Mouse (Mus musculus): ENCODE results near the gene Gpr143. TPM values are rescaled to one million over a fixed set of nuclear protein-coding genes. Genes with fewer than 3 reads are reported as not detected.
"Not testable (repeated sequence)": the region's sequence is repeated elsewhere in the genome, so short reads cannot be mapped to it uniquely, and the experiment has no call there.

The Gpr143 gene
- polyA plus RNA-seq, 1 experiment from 2014 or later: 0.56 TPM

DNA sequence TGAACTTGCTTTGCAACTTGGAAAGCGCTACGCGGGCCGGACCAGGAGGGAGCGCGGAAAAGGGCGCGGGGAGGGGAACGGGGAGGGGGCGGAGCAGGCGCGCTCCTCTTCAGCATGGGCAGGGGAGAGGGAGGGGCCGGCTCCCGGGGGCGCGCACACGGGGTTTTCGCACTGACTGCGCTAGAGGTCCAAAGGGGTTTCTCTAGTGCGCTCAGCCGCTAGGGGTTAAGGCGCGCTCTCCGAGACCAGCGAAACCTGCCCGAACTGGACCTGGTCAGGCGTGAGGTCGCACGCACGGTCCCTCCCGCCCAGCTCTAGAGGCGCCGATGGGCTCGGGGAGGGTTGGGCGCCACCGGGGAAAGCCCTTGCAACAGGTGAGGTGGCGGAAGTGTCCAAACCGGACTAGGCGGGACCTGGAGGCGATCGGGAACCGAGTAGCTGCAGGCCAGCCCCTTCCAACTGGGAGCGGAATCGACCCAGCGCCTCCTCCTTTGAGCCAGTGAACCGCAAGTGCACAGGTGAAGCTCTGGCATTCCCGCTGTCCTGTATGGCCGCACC, 12.0 kb upstream of the Gpr143 start:
- peak overlapping the region; percentile 68 for H3K9ac ChIP-seq
- peak overlapping the region; percentile 61 for H3K4me2 ChIP-seq (replicated peaks)
- H3K36me3 ChIP-seq: no peaks in the 10 kb centered on the region
- no peaks in the 10 kb centered on the region for H3K4me1 ChIP-seq
- ATAC-seq (ENCODE audit: insufficient number of reproducible peaks, insufficient read depth, low FRiP score, low TSS enrichment): peak; percentile 89
- WGBS: 11% methylated on average over 27 of the region's 48 CpGs
- H3K4me3 ChIP-seq: peak overlapping the region; percentile 57
- no peaks in the 10 kb centered on the region for H3K9me3 ChIP-seq
- no peak overlapping the region for H3K27ac ChIP-seq
- peaks cover 20% of the 10 kb centered on the region for H3K27me3 ChIP-seq

DNA sequence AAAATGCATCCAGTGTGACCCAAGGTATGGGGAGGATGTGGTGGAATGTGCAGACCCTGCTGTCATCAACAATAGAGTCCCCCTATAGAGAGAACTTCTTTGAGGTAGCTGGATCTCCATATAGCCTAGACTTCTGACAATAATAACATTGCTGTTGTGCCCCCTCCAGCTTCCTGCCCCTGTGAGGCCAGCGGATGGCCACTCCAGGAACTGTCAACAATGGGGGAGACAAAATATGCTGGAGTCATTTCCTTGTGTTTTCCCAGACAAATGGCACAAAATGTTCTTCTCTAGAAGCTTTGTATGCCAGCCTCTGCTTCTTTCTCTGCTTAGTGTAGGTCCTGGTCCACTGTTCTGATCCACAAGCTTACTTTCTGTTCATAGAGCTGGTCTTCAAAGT, 6.4 kb downstream of the Gpr143 start:
- 80% methylated on average over 1 of the region's 1 CpGs for WGBS
- Histone ChIP-seq H3K27ac (no peak overlapping the region), H3K4me2 (replicated peaks) (no peak overlapping the region), H3K27me3 (no peaks in the 10 kb centered on the region; the same call in 1 of the 2 replicates), H3K9me3 (no peaks in the 10 kb centered on the region), H3K9ac (no peak overlapping the region), H3K36me3 (no peaks in the 10 kb centered on the region), H3K4me3 (no peak overlapping the region), H3K4me1 (no peaks in the 10 kb centered on the region)
- no peak for ATAC-seq (ENCODE audit: insufficient number of reproducible peaks, insufficient read depth, low FRiP score, low TSS enrichment)

DNA sequence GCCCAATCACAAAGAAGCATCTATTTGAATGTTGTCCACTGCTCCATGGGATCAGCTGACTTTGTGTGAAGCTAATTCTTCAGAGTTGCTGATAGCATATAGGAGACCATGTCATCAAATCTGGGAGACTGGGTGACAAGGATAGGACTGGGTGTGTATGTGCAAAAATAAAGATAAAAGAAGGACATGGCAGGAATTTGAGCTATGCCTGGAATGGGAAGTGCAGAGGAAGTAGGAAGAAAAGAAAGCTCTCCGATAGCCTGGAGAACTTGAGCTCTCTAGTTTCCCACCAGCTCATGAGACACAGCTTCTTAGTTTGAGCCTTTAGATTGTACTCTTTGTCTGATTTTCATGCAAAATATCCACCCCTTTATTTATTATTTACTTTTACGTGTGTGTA, 6.9 kb downstream of the Gpr143 start:
- Histone ChIP-seq H3K4me1 (no peaks in the 10 kb centered on the region), H3K4me3 (no peak overlapping the region), H3K9ac (no peak overlapping the region), H3K27ac (no peak overlapping the region), H3K4me2 (replicated peaks) (no peak overlapping the region), H3K27me3 (no peaks in the 10 kb centered on the region; the same call in 1 of the 2 replicates), H3K36me3 (no peaks in the 10 kb centered on the region), H3K9me3 (no peaks in the 10 kb centered on the region)
- 73% methylated on average over 2 of the region's 2 CpGs for WGBS
- ATAC-seq (ENCODE audit: insufficient number of reproducible peaks, insufficient read depth, low FRiP score, low TSS enrichment): no peak

DNA sequence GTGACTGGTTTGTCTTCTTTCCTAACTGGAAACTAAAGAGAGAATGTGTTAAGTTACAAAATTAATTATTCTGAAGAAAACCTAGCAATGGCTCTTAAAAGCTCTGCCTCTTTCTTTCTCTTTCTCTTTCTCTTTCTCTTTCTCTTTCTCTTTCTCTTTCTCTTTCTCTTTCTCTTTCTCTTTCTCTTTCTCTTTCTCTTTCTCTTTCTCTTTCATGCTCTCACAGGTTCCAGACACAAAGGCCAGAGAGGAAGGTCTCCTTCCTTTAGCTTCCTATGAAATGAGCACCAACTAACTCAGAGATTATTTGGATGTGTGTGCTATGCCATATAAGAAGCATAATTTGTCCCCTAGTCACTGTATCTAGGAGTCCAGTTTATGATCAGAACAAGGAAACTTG, 23.6 kb downstream of the Gpr143 start:
- H3K4me3 ChIP-seq: no peak overlapping the region
- H3K36me3 ChIP-seq: no peaks in the 10 kb centered on the region
- no peaks in the 10 kb centered on the region for H3K9me3 ChIP-seq
- no peak for ATAC-seq (ENCODE audit: insufficient number of reproducible peaks, insufficient read depth, low FRiP score, low TSS enrichment)
- H3K4me2 ChIP-seq (replicated peaks): no peak overlapping the region
- H3K27ac ChIP-seq: no peak overlapping the region
- no peaks in the 10 kb centered on the region for H3K4me1 ChIP-seq
- H3K27me3 ChIP-seq: no peaks in the 10 kb centered on the region; the same call in 1 of the 2 replicates
- H3K9ac ChIP-seq: no peak overlapping the region

DNA sequence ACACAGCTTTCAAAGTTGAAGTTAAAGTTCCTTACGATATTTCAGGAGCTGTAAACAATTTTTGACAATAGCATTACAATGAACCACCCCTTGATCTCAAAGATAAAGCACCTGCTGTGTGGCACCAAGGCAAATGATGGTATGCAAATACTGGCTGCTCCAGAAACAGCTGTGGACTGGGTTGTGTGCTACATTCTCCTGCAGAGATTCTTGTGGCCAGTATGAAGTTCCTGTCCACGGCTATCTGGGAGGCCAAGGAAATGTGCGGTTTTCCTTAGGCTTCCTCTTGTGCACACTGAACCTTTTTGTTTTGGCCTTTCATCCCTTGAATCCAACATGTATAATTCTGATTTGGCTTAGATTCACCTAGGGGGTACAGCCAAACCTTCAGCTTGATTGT, 31.6 kb downstream of the Gpr143 start:
- no peaks in the 10 kb centered on the region for H3K36me3 ChIP-seq
- H3K4me3 ChIP-seq: no peak overlapping the region
- H3K9me3 ChIP-seq: no peaks in the 10 kb centered on the region
- H3K4me1 ChIP-seq: no peaks in the 10 kb centered on the region
- H3K27ac ChIP-seq: no peak overlapping the region
- ATAC-seq (ENCODE audit: insufficient number of reproducible peaks, insufficient read depth, low FRiP score, low TSS enrichment): no peak
- no peak overlapping the region for H3K4me2 ChIP-seq (replicated peaks)
- H3K9ac ChIP-seq: no peak overlapping the region
- WGBS: 82% methylated on average over 3 of the region's 3 CpGs
- H3K27me3 ChIP-seq: no peaks in the 10 kb centered on the region

DNA sequence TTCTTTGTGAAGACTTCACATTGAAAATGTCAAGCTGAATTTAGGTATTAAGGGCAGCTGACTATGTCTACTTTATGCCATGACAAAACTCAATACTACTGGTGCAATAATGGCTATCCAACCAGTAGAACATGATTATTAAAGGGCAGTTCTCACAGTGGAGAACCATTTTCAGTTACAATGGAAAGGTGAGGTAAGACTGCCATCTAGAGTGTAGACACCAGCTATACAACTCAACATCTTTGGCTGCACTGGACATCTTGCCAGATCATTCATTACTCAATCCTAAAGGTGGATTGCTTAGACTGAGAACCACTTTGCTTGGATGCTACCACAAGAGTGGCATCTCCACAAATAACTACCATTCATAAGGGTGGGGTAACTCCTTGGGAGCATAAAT, 37.3 kb downstream of the Gpr143 start:
- Histone ChIP-seq H3K36me3 (no peaks in the 10 kb centered on the region), H3K27me3 (no peaks in the 10 kb centered on the region), H3K4me3 (no peak overlapping the region), H3K4me1 (no peaks in the 10 kb centered on the region), H3K4me2 (replicated peaks) (no peak overlapping the region), H3K27ac (no peak overlapping the region), H3K9ac (no peak overlapping the region), H3K9me3 (no peaks in the 10 kb centered on the region)
- no peak for ATAC-seq (ENCODE audit: insufficient number of reproducible peaks, insufficient read depth, low FRiP score, low TSS enrichment)

DNA sequence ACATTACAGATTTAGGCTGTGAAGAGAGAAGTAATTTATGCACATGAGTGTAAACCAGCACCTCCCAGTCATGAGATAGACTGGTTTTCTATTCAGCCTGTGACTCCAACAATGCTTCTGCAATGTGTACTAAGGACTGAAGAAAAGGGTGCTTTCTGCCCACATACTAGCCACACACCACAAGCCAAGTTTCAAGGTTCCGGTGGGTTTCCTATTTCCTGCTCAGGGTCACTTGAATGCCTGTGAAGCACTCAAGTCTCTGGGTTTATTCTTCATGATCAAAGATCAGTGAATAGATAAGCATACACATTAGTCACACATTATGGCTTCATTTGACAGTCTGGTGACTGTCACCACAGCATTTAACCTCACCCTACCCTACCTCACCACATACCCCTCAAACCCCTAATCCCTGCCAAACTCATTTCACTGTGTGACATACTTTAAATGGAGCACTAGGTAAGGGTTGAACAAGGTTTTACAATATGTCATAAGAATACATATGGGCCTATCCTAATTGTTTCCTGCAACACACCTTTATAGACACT, 49.4 kb downstream of the Gpr143 start:
- H3K36me3 ChIP-seq; H3K9me3 ChIP-seq; H3K27me3 ChIP-seq; H3K27ac ChIP-seq; ATAC-seq (ENCODE audit: insufficient number of reproducible peaks, insufficient read depth, low FRiP score, low TSS enrichment); H3K4me2 ChIP-seq (replicated peaks); H3K9ac ChIP-seq; H3K4me3 ChIP-seq; H3K4me1 ChIP-seq: not testable (repeated sequence)
- WGBS: no CpG with 5 or more reads among the region's 1 CpGs

DNA sequence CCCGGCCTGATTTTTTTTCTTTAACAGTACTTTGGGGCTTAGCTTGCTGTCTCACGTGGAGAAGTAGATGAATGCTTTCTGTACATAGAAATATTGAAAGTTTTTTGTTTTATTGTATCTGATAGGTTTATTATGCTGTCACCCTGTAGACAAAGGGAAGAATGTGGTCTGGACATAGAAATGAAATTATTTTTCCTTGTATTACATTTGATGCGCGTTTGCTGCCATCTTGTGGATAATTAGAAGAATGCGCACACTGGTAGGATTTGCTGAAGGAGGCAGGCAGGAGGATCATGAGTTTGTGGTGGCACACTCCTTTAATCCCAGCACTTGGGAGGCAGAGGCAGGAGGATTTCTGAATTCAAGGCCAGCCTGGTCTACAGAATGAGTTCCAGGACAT, 53.2 kb downstream of the Gpr143 start:
- H3K4me2 ChIP-seq (replicated peaks); H3K9me3 ChIP-seq; H3K27me3 ChIP-seq; H3K27ac ChIP-seq; H3K4me3 ChIP-seq; H3K36me3 ChIP-seq; ATAC-seq (ENCODE audit: insufficient number of reproducible peaks, insufficient read depth, low FRiP score, low TSS enrichment); H3K9ac ChIP-seq; H3K4me1 ChIP-seq: not testable (repeated sequence)
- 26% methylated on average over 5 of the region's 5 CpGs for WGBS

DNA sequence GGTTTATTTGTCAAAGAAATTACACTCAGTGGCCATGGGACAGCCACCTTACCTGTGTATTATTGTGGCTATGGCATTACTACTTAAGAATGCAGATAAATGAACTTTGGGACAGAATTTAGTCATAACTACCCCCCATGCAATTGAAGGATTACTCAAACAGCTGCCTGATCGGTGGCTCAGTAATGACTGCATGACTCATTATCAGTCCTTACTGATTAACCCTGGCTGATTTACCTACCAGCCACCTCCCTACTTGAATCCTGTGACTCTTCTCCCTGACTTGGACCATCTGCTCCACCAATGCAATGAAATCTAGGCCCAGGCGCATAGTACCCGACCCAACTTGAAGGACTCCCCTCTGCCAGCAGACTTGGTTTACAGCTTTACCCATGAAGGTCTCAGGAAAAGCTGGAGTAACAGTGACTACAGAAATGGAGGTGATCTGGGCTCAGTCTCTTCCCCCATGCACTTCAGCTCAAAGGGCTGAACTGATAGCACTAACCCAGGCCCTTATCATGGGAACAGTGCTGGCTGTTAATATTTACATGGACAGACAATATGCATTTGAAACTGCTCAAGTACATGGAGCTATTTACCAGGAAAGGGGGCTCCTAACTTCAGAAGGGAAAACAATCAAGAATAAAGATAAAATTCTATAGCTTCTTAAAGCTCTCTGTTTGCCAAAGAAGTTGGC, 73.5 kb downstream of the Gpr143 start:
- no peak for ATAC-seq (ENCODE audit: insufficient number of reproducible peaks, insufficient read depth, low FRiP score, low TSS enrichment)
- no peaks in the 10 kb centered on the region for H3K4me1 ChIP-seq

More for the DNA sequence above, 73.5 kb downstream of the Gpr143 start:
- H3K9ac ChIP-seq: no peak overlapping the region
- H3K27ac ChIP-seq: no peak overlapping the region
- no peaks in the 10 kb centered on the region for H3K27me3 ChIP-seq
- no peaks in the 10 kb centered on the region for H3K36me3 ChIP-seq
- no peak overlapping the region for H3K4me2 ChIP-seq (replicated peaks)
- WGBS: 92% methylated on average over 3 of the region's 3 CpGs
- H3K9me3 ChIP-seq: no peaks in the 10 kb centered on the region
- no peak overlapping the region for H3K4me3 ChIP-seq

Other genes with a start within 250 kb of the Gpr143 start
- gene Cldn34a, start 218.6 kb upstream of the Gpr143 start, polyA plus RNA-seq (2016; fragmentation: Nextera tagmentation; extraction: Ambion mirVana): not detected in 2 replicates
- 6.9 and 7.2 TPM in 2 replicates for gene Shroom2, start 12.5 kb upstream of the Gpr143 start, polyA plus RNA-seq (2016; fragmentation: Nextera tagmentation; extraction: Ambion mirVana)
- gene Usp51, start 224.5 kb downstream of the Gpr143 start, polyA plus RNA-seq (2016; fragmentation: Nextera tagmentation; extraction: Ambion mirVana): 2.3 and 2.7 TPM in 2 replicates